Mouse (Mus musculus): Measurements from ENCODE around the gene Dnajc8.
"Not testable (repeated sequence)": the region's sequence is repeated elsewhere in the genome, so short reads cannot be mapped to it uniquely, and the experiment has no call there.

The Dnajc8 gene

DNA sequence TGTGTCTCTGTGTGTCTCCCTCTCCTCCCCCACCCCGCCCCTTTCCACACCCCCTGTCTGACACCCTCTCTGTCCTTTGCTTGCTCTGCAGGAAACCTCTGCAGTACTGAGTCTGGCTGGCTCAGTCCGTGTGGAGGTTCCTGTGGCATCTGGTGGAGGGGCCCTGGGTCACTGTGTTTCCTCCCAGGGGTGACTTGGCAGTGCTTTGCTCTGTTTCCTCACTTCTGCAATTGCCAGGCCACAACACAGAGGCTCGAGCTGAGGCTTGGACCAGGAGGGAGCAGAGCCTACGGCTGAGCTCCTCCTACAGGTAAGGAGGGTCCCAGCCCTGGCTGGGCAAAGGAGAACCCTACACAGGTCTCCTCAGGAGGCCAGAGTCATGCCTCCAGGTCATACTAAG lies 28.6 kb downstream of the Dnajc8 start, which contains the start of gene Ptafr:
TSS of gene Ptafr (plus strand) at position 103 of the 400 bp plus-strand sequence.
- no peak for DNase-seq (ENCODE audit: extremely low spot score, low read depth, low spot score)

GRCm38 (mm10) chr4:132565089-132565747 lies 29.9 kb downstream of the Dnajc8 start:
- no peak for DNase-seq (ENCODE audit: extremely low spot score, low read depth, low spot score)

- DNase-seq (ENCODE audit: extremely low spot score, low read depth, low spot score): no peak
These were observed 32.0 kb downstream of the Dnajc8 start for GRCm38 (mm10) chr4:132567361-132567779.

GRCm38 (mm10) chr4:132569115-132569514 lies 33.8 kb downstream of the Dnajc8 start:
- DNase-seq (ENCODE audit: extremely low spot score, low read depth, low spot score): no peak

DNA sequence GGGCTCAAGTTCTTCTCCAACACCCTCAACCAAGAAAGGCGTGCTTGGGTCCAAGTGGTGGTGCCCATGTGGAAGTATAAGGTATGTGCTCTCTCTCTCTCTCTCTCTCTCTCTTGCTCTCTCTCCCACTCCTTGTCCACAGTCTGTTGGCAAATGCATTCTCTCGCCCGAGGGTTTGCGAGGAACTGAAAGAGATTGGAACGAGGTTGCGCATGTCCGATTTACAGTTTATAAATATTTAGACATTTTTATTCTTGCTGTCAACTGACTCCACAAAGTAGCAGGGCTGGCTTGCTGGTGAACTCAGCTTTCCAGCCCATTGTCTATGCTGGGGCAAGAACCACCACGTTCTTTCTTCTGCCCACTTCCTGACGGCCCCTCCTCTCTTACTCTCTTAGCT lies 35.8 kb downstream of the Dnajc8 start:
- DNase-seq (ENCODE audit: extremely low spot score, low read depth, low spot score): no peak

DNA sequence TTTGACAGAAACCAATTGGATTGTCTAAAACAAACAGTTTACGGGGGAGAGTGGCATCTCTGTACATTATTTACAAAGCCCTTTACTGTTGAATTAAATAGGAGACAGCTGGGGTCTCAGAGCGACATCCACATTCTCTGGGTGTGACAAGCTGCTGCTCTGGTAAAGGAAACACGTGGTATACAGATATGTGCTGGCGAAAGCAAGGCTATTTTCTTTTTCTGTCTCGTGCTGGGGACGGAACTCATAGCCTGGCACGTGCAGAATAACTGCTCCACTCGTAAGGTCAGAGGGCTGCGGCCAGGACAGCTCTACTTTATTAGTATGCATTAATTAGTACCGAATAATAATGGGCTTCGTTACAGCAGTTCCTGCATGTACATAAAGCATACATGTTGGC lies 38.0 kb downstream of the Dnajc8 start:
- no peak for DNase-seq (ENCODE audit: extremely low spot score, low read depth, low spot score)

GRCm38 (mm10) chr4:132574809-132575347 lies 39.5 kb downstream of the Dnajc8 start:
- DNase-seq (ENCODE audit: extremely low spot score, low read depth, low spot score): no peak

GRCm38 (mm10) chr4:132583781-132584180 lies 48.4 kb downstream of the Dnajc8 start:
- DNase-seq (ENCODE audit: extremely low spot score, low read depth, low spot score): no peak

GRCm38 (mm10) chr4:132584975-132585374 lies 49.6 kb downstream of the Dnajc8 start:
- DNase-seq (ENCODE audit: extremely low spot score, low read depth, low spot score): no peak

DNA sequence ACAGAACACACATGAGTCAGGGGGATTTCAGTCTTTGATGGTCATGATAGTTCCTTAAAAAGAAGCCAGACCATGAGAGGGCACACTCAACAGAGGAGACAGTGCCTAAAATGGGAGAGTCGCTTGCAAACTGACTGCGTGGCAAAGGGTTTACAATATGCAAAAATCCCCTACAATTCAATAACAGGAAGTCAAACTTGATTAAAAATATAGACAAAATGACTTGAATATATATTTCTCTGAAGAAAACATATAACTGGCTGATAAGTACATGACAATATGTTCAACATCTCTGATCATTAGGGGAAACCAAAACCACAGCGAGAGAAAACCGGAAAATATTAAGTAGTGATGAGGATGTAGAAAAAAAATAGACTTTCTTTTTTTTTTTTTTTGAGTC lies 50.9 kb downstream of the Dnajc8 start:
- DNase-seq (ENCODE audit: extremely low spot score, low read depth, low spot score): no peak

GRCm38 (mm10) chr4:132588512-132588911 lies 53.2 kb downstream of the Dnajc8 start:
- DNase-seq (ENCODE audit: extremely low spot score, low read depth, low spot score): no peak

GRCm38 (mm10) chr4:132590642-132591041 lies 55.3 kb downstream of the Dnajc8 start:
- DNase-seq (ENCODE audit: extremely low spot score, low read depth, low spot score): no peak

DNA sequence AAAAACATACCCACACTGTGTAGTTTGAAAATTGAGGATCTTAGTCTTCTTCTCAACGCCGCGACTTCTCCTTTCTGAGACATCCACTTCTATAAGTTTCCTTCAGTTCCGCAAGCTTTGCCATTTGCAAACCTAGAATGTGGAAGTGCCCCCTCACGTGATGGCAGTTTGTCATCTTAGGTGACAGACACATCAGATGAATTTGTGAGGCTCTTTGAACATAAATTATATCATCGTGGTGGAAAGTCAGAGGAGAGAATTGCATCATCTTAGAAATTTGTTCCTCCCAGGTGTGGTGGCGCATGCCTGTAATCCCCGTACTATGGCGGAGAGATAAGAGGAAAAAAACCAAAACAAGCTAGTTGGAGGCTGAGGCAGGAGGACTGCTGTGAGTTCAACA lies 57.6 kb downstream of the Dnajc8 start:
- DNase-seq (ENCODE audit: extremely low spot score, low read depth, low spot score): no peak

GRCm38 (mm10) chr4:132594191-132594590 lies 58.8 kb downstream of the Dnajc8 start:
- DNase-seq (ENCODE audit: extremely low spot score, low read depth, low spot score): no peak

DNA sequence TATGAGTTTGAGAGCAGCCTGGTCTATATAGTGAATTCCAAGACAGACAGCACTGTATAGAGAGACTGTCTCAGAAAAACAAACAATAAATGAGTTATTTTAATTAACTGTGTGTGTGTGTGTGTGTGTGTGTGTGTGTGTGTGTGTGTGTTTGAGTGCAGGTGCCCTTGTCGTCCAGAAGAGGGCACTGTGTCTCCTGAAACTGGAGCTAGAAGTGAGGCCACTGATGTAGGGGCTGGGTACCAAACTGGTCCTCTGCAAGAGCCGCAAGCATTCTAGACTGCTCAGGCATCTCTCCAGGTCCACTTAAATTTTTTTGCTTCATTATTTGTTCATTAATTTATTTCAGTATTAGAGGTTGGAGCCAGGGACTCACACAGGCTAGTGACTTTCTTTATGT lies 63.5 kb downstream of the Dnajc8 start:
- DNase-seq (ENCODE audit: extremely low spot score, low read depth, low spot score): no peak

GRCm38 (mm10) chr4:132599764-132600163 lies 64.4 kb downstream of the Dnajc8 start:
- DNase-seq (ENCODE audit: extremely low spot score, low read depth, low spot score): no peak

DNA sequence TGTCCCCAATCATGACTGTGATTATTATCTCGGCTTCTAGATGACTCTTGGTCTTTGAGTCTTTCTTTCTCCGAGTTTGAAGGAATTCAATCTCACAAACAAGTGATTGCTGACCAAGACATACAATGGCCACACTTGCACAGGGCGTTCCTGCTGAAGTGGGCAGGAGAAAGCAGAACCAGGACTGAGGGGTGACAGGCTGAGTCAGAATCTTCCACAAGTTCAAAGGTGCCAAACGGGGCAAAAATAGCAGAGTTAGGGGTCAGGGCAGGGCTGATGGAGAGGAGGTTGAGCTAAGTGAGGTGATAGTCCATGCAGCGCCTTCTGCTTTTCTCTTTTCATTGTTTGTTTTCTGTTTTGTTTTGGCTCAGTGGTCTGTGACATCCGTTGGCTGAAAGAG lies 65.1 kb downstream of the Dnajc8 start:
- no peak for DNase-seq (ENCODE audit: extremely low spot score, low read depth, low spot score)

GRCm38 (mm10) chr4:132601242-132601641 lies 65.9 kb downstream of the Dnajc8 start:
- not testable (repeated sequence) for DNase-seq (ENCODE audit: extremely low spot score, low read depth, low spot score)
